Mouse (Mus musculus) hindbrain, embryonic 11.5 days (tissue): ENCODE results near the gene Gcn1l1. TPM values are rescaled to one million over a fixed set of nuclear protein-coding genes. Genes with fewer than 3 reads are reported as not detected.

Experiments
- ATAC-seq: fragments of 200-750 bp; cut with Nextera tagmentation; 2 replicates; pipeline ENCODE4 v1.8.0; 2017; ENCODE audit warnings: mild to moderate bottlenecking, moderate TSS enrichment, moderate library complexity; ENCODE audit not compliant: low FRiP score
- DNase-seq: peaks from one replicate; pipeline ENCODE4 v3.0.0-alpha.2; 2015; ENCODE audit warnings: low spot score
- H3K27ac ChIP-seq: fragments of 300-500 bp; sonication (generic); 2 replicates; pipeline ENCODE4 v1.5.1; 2014; ENCODE audit warnings: mild to moderate bottlenecking, low read depth, low read length
- H3K27me3 ChIP-seq: fragments of 300-500 bp; sonication (generic); 2 replicates; pipeline ENCODE4 v1.6.1; 2014; ENCODE audit warnings: mild to moderate bottlenecking, low read length, moderate library complexity, mixed read lengths; ENCODE audit not compliant: control insufficient read depth, insufficient read depth
- H3K36me3 ChIP-seq: fragments of 300-500 bp; sonication (generic); 2 replicates; pipeline ENCODE4 v1.6.1; 2014; ENCODE audit warnings: mild to moderate bottlenecking, low read length, moderate library complexity, mixed read lengths; ENCODE audit not compliant: control insufficient read depth, insufficient read depth
- H3K4me1 ChIP-seq: fragments of 300-500 bp; sonication (generic); replicated peaks from 2 replicates; pipeline ENCODE4 v1.6.1; 2014; ENCODE audit warnings: low read length, mixed read lengths; ENCODE audit not compliant: control insufficient read depth, insufficient read depth
- H3K4me2 ChIP-seq: fragments of 300-500 bp; sonication (generic); replicated peaks from 2 replicates; pipeline ENCODE4 v1.6.1; 2014; ENCODE audit warnings: mild to moderate bottlenecking, low read depth, low read length
- H3K4me3 ChIP-seq: fragments of 300-500 bp; sonication (generic); 2 replicates; pipeline ENCODE4 v1.5.1; 2014; ENCODE audit warnings: low read depth, low read length
- H3K9ac ChIP-seq: fragments of 300-500 bp; sonication (generic); 2 replicates; pipeline ENCODE4 v1.6.1; 2014; ENCODE audit warnings: low read depth, low read length
- H3K9me3 ChIP-seq: fragments of 300-500 bp; sonication (generic); 2 replicates; pipeline ENCODE4 v1.6.1; 2016; ENCODE audit warnings: low read length; ENCODE audit not compliant: control insufficient read depth
- WGBS: fragments of 180-500 bp; shearing (Covaris S2); extraction: QIAGEN DNeasy Blood & Tissue Kit; methylation state at CpG from one replicate; pipeline ENCODE4 v1.1.7; 2014; 5-methylcytosine and 5-hydroxymethylcytosine counted together
- polyA plus RNA-seq: library from polyadenylated mRNA; unstranded; fragments of >200 nt; fragmentation: Nextera tagmentation; extraction: Ambion mirVana; gene quantifications from 2 replicates; pipeline ENCODE4 v1.2.1, GENCODE M21; 2014

Gcn1l1 gene
- polyA plus RNA-seq, 1 experiment from 2014 or later: 39.4 TPM

DNA sequence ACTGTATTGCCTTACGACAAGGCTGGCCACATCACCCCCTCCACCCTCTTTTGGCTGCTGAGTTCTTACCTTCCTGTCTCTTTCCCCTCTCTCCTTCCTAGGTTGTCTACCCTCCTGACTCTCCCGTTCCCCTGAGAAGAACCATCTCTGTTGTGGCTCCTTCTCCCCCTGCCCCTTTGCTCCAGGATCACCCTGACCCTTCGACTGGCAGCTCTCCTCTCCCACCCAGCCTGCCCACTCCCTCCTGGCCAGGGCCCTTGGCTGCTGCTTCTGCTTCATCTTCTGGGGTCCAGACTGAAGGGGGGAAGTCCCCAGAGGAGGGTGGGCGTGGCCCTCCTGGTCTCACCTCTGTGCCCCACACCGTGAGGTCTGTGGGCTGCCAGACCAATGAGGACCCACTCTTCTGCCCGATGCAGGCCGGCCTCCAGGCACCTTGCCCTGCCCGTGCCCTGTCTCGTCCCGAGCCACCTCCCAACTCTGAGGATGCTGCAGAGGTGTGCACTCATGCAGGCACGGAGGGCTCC is 14.5 kb upstream of the Gcn1l1 start:
- Histone ChIP-seq H3K4me3 (no peak overlapping the region), H3K9me3 (no peaks in the 10 kb centered on the region), H3K27me3 (no peaks in the 10 kb centered on the region), H3K4me1 (peaks cover 8% of the 10 kb centered on the region), H3K4me2 (no peak overlapping the region), H3K27ac (no peak overlapping the region), H3K9ac (no peak overlapping the region), H3K36me3 (peaks cover 2% of the 10 kb centered on the region; the same call in 1 of the 2 replicates)
- ATAC-seq (no peak), DNase-seq (no peak)
- 85% methylated on average over 11 of the region's 11 CpGs for WGBS

DNA sequence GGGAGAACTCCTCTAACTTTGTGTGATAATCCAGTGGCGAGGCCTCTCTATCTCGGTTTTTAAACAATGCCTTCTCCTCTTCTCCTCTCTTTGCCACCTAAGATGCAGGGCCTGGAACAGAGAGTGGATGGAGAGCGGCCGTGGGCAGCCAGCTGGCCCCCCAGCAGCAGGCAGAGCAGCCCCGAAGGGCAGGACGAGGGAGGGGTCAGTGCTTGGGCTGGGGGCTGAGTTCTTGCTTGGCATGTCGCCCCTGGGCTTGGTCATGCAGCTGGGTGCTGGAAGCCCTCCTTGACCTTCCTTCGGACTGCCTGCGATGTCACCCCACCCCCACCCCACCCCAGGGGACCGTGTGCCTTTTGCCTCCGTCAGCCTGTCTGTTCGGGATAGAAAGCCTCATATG is 13.7 kb upstream of the Gcn1l1 start:
- WGBS: 73% methylated on average over 12 of the region's 12 CpGs
- Histone ChIP-seq H3K4me1 (peaks cover 8% of the 10 kb centered on the region), H3K9me3 (no peaks in the 10 kb centered on the region), H3K4me2 (no peak overlapping the region), H3K27ac (no peak overlapping the region), H3K36me3 (peaks cover 2% of the 10 kb centered on the region; the same call in 1 of the 2 replicates), H3K4me3 (no peak overlapping the region), H3K27me3 (no peaks in the 10 kb centered on the region), H3K9ac (0 out of 2 replicates have a peak overlapping the region, but pooled peaks have one; percentile 7)
- no peak for DNase-seq
- ATAC-seq: no peak

DNA sequence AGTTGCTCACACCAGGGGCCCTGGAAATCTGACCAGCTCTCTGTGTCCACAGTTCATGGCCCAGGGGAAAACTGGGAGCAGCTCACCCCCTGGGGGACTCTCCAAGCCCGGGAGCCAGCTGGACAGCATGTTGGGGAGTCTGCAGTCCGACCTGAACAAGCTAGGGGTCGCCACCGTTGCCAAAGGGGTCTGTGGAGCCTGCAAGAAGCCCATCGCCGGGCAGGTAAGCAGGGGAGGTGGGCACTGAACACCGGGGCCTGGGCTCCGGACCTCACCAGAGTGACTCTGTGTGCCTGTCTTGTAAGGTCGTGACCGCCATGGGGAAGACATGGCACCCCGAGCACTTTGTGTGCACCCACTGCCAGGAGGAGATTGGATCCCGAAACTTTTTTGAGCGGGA is 13.3 kb upstream of the Gcn1l1 start:
- no peaks in the 10 kb centered on the region for H3K27me3 ChIP-seq
- ATAC-seq (no peak), DNase-seq (no peak)
- 80% methylated on average over 13 of the region's 13 CpGs for WGBS
- no peak overlapping the region for H3K4me3 ChIP-seq
- H3K4me2 ChIP-seq: no peak overlapping the region
- H3K4me1 ChIP-seq: peaks cover 4% of the 10 kb centered on the region
- H3K9me3 ChIP-seq: no peaks in the 10 kb centered on the region
- H3K27ac ChIP-seq: no peak overlapping the region
- H3K36me3 ChIP-seq: peaks cover 2% of the 10 kb centered on the region; the same call in 1 of the 2 replicates
- no peak overlapping the region for H3K9ac ChIP-seq

DNA sequence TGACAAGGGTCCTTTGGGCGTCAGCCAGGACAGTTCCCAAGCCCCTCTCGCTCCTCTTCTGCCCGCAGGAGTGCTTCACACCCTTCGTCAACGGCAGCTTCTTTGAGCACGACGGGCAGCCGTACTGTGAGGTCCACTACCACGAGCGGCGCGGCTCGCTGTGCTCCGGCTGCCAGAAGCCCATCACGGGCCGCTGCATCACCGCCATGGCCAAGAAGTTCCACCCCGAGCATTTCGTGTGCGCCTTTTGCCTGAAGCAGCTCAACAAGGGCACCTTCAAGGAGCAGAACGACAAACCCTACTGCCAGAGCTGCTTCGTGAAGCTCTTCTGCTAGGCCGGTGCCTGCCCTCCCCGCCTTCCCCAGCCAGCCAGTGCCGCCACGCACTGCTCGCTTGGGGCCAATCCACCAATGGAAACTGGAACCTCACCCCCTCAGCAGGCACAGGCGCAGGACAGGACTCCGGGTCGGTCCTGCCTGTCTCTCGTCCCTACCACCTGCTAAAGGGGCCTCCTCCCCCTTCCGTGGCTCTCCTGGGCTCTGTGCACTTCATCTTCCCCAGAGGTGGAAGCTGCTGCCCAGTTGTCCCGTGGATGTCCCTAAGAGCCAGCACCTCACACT is 11.1 kb upstream of the Gcn1l1 start:
- no peak overlapping the region for H3K4me2 ChIP-seq
- DNase-seq: no peak
- H3K9ac ChIP-seq: no peak overlapping the region
- H3K27me3 ChIP-seq: no peaks in the 10 kb centered on the region
- H3K9me3 ChIP-seq: no peaks in the 10 kb centered on the region
- WGBS: 85% methylated on average over 33 of the region's 33 CpGs
- H3K4me3 ChIP-seq: no peak overlapping the region
- peaks cover 2% of the 10 kb centered on the region; the same call in 1 of the 2 replicates for H3K36me3 ChIP-seq
- no peak overlapping the region for H3K27ac ChIP-seq
- no peak for ATAC-seq
- H3K4me1 ChIP-seq: no peaks in the 10 kb centered on the region

DNA sequence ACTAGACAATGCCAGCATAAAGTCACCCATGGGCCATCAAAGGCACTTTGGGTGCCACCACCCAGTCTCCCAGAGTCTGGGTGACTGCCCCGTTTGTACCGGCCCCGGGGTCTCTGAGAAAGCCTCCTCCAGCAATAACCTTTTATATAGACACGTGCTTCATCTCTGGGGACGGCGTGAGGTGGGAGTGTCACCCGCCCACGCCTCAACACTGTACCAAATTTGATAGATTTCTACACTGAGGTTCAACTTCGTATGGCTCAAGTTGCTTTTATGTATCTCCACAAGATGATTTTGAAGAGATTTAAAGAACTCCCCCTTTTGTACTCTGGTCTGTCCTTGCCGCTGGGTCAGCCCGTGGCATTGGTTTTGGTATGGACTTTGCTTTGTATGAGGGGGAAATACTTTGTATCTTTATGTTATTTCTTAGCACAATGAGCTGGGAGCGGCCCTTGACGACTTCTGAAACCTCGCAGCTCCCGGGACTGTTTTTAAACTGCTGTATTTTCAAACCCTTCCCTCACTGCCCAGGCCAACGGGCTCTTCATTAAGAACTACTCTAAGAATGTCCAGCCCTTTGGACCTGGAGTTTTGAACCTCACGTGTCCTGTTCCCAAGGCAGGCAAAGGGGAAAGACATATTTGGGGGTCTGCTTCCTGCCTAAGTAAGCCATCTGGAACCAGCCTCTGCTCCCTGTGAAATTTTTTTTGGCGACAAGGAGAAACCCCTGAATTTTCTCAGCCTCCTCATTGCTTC is 10.3 kb upstream of the Gcn1l1 start:
- ATAC-seq (no peak), DNase-seq (no peak)
- Histone ChIP-seq H3K4me2 (no peak overlapping the region), H3K4me1 (no peaks in the 10 kb centered on the region), H3K9ac (no peak overlapping the region), H3K9me3 (no peaks in the 10 kb centered on the region), H3K27me3 (no peaks in the 10 kb centered on the region), H3K36me3 (peaks cover 2% of the 10 kb centered on the region; the same call in 1 of the 2 replicates), H3K4me3 (no peak overlapping the region), H3K27ac (no peak overlapping the region)
- WGBS: 90% methylated on average over 18 of the region's 18 CpGs

DNA sequence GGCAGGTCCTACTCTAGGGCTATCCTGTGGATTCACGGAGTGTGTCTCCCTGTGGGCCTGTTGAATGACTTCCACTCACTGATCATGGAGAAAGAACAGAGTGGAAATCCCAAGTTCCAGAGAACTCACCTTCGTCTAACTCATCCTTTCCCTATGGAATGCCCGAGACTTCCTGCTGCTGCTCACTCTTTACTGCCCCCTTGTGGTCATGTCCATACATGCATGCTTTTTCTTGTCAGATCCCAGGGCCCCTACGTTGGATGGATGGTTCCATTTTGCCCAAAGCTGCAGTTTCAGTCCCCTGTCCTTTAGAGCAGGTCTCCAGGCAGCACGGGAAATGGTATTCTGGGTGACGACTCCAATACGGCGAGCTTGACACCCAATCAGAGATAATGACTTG is 8.8 kb upstream of the Gcn1l1 start:
- Histone ChIP-seq H3K27ac (no peak overlapping the region), H3K4me1 (peaks cover 4% of the 10 kb centered on the region; the same call in 1 of the 2 replicates), H3K9ac (no peak overlapping the region), H3K9me3 (no peaks in the 10 kb centered on the region), H3K36me3 (peaks cover 2% of the 10 kb centered on the region; the same call in 1 of the 2 replicates), H3K4me3 (no peak overlapping the region), H3K27me3 (no peaks in the 10 kb centered on the region), H3K4me2 (no peak overlapping the region)
- WGBS: 12% methylated on average over 8 of the region's 8 CpGs
- ATAC-seq: no peak
- DNase-seq: peak; percentile 88

DNA sequence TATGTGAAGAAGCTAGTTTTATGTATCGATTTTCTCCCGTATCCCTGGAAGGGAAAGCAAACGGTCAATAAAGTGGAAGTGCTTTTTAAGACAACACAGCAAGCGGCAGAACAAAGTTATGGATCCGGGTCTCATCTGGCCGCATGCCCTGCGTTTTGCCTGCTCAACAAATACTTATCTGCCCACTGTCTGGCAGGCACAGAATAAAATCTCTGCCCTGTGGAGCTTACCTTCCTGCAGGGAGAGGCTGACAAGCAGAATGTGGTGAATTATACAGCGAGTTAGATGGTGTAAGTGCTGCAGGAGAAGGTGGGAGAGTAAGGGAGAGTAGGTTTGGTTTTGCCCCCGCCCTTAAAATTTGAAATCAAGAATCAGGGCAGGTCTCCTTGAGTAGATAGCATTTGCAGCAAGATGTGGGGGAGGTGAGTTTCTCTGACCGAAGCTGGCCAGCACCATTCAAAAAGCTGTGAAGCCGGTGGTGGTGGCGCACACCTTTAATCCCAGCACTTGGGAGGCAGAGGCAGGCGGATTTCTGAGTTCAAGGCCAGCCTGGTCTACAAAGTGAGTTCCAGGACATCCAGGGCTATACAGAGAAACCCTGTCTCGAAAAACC is 6.8 kb upstream of the Gcn1l1 start:
- Histone ChIP-seq H3K9ac (no peak overlapping the region), H3K4me1 (peaks cover 4% of the 10 kb centered on the region; the same call in 1 of the 2 replicates), H3K9me3 (no peaks in the 10 kb centered on the region), H3K4me3 (no peak overlapping the region), H3K27ac (no peak overlapping the region), H3K27me3 (no peaks in the 10 kb centered on the region), H3K4me2 (no peak overlapping the region), H3K36me3 (peaks cover 12% of the 10 kb centered on the region; the same call in 1 of the 2 replicates)
- 91% methylated on average over 14 of the region's 14 CpGs for WGBS
- DNase-seq: no peak
- ATAC-seq: no peak

DNA sequence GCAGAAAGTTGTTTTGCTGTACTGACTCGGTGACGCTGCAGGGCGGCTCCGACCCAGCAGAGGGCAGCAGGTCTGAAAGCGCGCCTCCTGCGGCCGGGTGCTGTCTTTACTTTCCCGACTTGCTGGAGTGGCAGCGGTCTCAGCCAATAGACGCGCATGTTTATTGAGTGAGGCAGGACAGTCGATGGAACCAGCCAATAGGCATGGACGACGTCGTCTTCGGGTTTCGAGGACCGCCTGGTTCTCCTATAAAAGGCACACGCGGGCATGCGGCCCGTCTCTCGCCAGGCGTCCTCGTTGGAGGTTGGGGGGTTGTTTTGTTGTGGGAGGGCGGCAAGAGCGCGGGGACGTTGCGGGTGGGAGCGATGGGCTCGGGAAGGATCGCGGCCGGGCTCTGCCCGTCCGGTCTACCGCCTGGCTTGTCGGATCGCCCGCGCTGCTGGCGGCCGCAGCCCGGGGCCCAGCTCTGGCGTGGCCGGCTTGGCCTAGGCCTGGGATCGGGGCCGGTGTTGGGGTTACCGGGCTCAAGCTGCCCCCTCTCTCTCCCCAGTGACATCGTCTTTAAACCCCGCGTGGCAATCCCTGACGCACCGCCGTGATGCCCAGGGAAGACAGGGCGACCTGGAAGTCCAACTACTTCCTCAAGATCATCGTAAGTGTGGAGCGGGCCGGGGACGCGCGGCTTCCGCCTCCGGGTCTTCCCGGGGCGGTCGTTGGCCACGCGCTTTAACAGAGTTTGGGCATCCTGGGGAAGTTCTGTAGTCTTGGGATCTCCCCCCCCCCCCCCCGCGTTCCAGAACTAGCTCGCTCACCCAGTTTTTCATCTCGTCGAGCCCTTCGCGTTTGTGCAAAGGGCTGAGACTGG is 5.6 kb upstream of the Gcn1l1 start, which contains the start of gene Rplp0:
Rplp0 (plus strand) TSS at position 231 of the 865 bp plus-strand sequence.
- peak; percentile 99 for DNase-seq

More for the DNA sequence above, 5.6 kb upstream of the Gcn1l1 start, which contains the start of gene Rplp0:
- WGBS: under 1% methylated on average over 67 of the region's 78 CpGs
- peak; percentile 98 for ATAC-seq
- Histone ChIP-seq H3K27me3 (no peaks in the 10 kb centered on the region), H3K4me3 (peak within 1 kb of the TSS; percentile 80), H3K27ac (peak within 1 kb of the TSS; percentile 75; the same call in 1 of the 2 replicates), H3K4me2 (peak within 1 kb of the TSS; percentile 68), H3K9me3 (no peaks in the 10 kb centered on the region), H3K9ac (peak within 1 kb of the TSS; percentile 86), H3K36me3 (peaks cover 10% of the 10 kb centered on the region; the same call in 1 of the 2 replicates), H3K4me1 (peaks cover 4% of the 10 kb centered on the region; the same call in 1 of the 2 replicates)
